Mouse (Mus musculus): ENCODE results near the gene Tfb2m. TPM values are rescaled to one million over a fixed set of nuclear protein-coding genes. Genes with fewer than 3 reads are reported as not detected.
A peak's percentile ranks its signal among the peaks of the same experiment; 100 is the strongest.
"Not testable (repeated sequence)": the region's sequence is repeated elsewhere in the genome, so short reads cannot be mapped to it uniquely, and the experiment has no call there.

The Tfb2m gene
- 13.1 and 18.7 TPM in 2 replicates for total RNA-seq (2012; rRNA removed)

DNA sequence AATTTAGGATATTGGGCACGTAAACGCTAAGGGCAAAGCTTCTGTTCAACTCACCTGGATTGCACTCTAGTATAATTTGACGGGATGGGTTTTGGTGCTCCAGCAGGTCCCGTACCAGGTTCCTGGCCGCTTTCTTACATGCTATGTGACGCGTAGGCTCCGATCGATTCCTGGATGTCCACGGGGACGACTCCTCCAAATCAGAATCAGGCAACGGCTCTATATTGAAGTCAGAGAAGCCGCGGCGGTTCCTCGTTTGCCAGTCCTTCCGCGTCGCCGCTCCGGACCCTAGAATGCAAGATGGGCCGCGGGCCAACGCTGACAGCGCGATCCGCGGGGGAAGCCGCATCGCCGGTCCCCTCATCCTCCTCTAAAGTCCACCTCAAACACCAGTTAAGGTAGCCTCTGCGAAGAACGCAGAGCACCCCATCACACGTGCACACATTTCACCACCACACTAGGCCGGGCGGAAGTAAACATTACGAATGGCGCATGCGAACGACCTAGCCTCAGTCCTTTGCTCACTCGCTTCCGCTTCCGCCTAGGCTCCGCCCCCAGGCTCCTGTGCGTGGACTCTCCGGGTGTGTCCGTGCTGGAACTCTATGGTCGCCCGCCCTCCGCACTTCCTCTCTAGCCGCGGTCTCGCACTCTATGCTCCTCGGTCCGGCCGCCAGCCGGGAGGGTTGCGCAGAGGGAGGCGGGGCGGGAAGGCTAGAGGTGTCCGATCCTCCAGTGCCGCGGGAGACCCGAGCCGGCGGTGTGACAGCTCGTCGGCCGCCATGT, at the start of gene Tfb2m, which contains the start of gene Cnst:
Gene Tfb2m, minus strand, starts transcription at position 500 of the 783 bp plus-strand sequence.
Gene Cnst, plus strand, starts transcription at position 603 of the 783 bp plus-strand sequence.
- H3K9me3 ChIP-seq (ENCODE audit: control insufficient read depth, insufficient read depth, low read depth, low read length); H3K27ac ChIP-seq (ENCODE audit: insufficient read depth, low read depth, low read length, poor library complexity, severe bottlenecking); in situ Hi-C loops (cut with MboI; ENCODE audit: low sequenced_read_pairs in 2 of 2, unreplicated experiment in 2 of 2); H3K36me3 ChIP-seq (ENCODE audit: control insufficient read depth, insufficient read depth, low read length, poor library complexity, severe bottlenecking); H3K4me1 ChIP-seq (ENCODE audit: control insufficient read depth in 2 of 2, insufficient read depth in 2 of 2, low read length in 2 of 2, poor library complexity in 1 of 2): not testable (repeated sequence)
- DNase-seq (ENCODE audit: low read depth, low spot score), result peak; percentile 97
- Histone ChIP-seq H3K9ac (ENCODE audit: insufficient read depth, low read depth, low read length, poor library complexity, severe bottlenecking) (peak within 1 kb of the TSS; percentile 81), H3K4me3 (ENCODE audit: insufficient read depth in 1 of 2, low read depth in 1 of 2, low read length in 2 of 2, poor library complexity in 1 of 2, severe bottlenecking in 1 of 2) (peak within 1 kb of the TSS; percentile 92 to 95)
- TF ChIP-seq HCFC1 (IDR thresholded peaks at IDR 0.05; ENCODE audit: borderline replicate concordance, insufficient read depth, low read length), result peak; percentile 72

DNA sequence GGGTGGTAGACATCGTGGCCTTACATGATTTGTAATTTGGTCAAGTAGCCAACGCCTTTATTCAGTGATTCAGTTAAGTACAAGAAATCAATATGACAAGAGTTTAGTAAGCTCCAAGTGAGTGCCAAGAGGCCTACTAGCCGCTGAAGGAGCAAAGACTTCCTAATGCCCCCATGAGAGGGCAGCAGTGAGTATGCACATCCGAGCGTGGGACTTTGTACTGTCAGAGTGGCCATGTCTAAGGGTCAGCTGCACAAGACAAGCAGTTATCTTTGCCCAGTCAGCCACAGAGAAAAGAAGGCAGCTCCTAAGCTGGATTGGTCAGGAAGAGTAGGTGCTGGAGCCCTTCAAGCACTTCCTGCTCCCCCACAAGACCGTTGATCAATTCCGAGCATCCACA, 46.9 kb upstream of the Tfb2m start:
- no peak for TF ChIP-seq MAFK (IDR thresholded peaks at IDR 0.05; ENCODE audit: insufficient read depth, low read depth, low read length)
- Histone ChIP-seq H3K36me3 (ENCODE audit: control insufficient read depth, insufficient read depth, low read length, poor library complexity, severe bottlenecking) (no peaks in the 10 kb centered on the region), H3K4me3 (ENCODE audit: insufficient read depth in 1 of 2, low read depth in 1 of 2, low read length in 2 of 2, poor library complexity in 1 of 2, severe bottlenecking in 1 of 2) (no peak overlapping the region), H3K9me3 (ENCODE audit: control insufficient read depth, insufficient read depth, low read depth, low read length) (no peaks in the 10 kb centered on the region), H3K9ac (ENCODE audit: insufficient read depth, low read depth, low read length, poor library complexity, severe bottlenecking) (no peak overlapping the region), H3K4me1 (ENCODE audit: control insufficient read depth in 2 of 2, insufficient read depth in 2 of 2, low read length in 2 of 2, poor library complexity in 1 of 2) (no peaks in the 10 kb centered on the region), H3K27ac (ENCODE audit: insufficient read depth, low read depth, low read length, poor library complexity, severe bottlenecking) (no peak overlapping the region)
- no peak for DNase-seq (ENCODE audit: low read depth, low spot score)
- in situ Hi-C loops (cut with MboI; ENCODE audit: low sequenced_read_pairs in 2 of 2, unreplicated experiment in 2 of 2), result no loop called here

DNA sequence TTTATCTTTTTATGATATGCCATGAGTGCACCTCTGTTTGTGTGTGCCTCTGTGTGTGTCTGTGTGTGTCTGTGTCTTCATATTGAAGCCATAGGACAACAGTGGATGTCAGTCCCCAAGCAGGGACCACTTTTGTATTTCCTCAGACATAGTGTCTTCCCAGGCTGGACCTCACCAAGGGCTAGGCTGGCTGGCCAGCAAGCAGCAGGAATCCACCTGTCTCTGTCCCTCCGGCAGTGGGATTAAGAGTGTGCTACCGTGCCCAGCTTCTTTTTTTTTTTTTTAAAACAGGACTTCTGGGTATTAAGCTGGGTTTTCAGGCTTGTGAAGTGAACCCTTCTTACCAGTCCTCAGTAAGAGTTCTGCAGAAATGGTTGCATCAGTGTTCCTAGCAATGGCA, 46.1 kb upstream of the Tfb2m start:
- H3K4me1 ChIP-seq (ENCODE audit: control insufficient read depth in 2 of 2, insufficient read depth in 2 of 2, low read length in 2 of 2, poor library complexity in 1 of 2), result no peaks in the 10 kb centered on the region
- H3K4me3 ChIP-seq (ENCODE audit: insufficient read depth in 1 of 2, low read depth in 1 of 2, low read length in 2 of 2, poor library complexity in 1 of 2, severe bottlenecking in 1 of 2), result no peak overlapping the region
- no peak for DNase-seq (ENCODE audit: low read depth, low spot score)
- in situ Hi-C loops (cut with MboI; ENCODE audit: low sequenced_read_pairs in 2 of 2, unreplicated experiment in 2 of 2), result no loop called here
- H3K9ac ChIP-seq (ENCODE audit: insufficient read depth, low read depth, low read length, poor library complexity, severe bottlenecking), result no peak overlapping the region
- H3K27ac ChIP-seq (ENCODE audit: insufficient read depth, low read depth, low read length, poor library complexity, severe bottlenecking), result no peak overlapping the region
- H3K9me3 ChIP-seq (ENCODE audit: control insufficient read depth, insufficient read depth, low read depth, low read length), result no peaks in the 10 kb centered on the region
- TF ChIP-seq ZC3H11A (IDR thresholded peaks at IDR 0.05; ENCODE audit: borderline replicate concordance, low read depth, low read length) (no peak), HCFC1 (IDR thresholded peaks at IDR 0.05; ENCODE audit: borderline replicate concordance, insufficient read depth, low read length) (no peak), MAFK (IDR thresholded peaks at IDR 0.05; ENCODE audit: insufficient read depth, low read depth, low read length) (no peak)
- H3K36me3 ChIP-seq (ENCODE audit: control insufficient read depth, insufficient read depth, low read length, poor library complexity, severe bottlenecking), result no peaks in the 10 kb centered on the region

DNA sequence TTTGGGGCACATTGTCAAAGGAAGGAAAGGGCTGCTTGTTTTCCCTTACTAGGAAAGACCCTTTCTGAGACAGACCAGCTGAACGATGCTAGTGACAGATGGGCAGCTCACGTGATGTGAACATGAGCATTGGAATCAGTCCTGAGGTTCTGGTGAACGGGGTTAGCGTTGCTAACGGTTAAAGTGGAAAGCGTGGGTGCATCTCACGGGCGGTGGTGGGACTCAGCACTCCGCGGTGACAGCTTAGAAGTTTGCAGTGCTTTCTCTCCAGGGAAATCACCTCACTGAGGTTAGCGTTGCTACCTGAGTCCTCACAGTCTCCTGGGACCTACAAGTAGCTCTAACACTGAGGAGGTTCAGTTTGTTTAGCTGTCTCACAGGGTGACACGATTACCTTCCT, 45.6 kb upstream of the Tfb2m start:
- no peak overlapping the region for H3K9ac ChIP-seq (ENCODE audit: insufficient read depth, low read depth, low read length, poor library complexity, severe bottlenecking)
- H3K9me3 ChIP-seq (ENCODE audit: control insufficient read depth, insufficient read depth, low read depth, low read length), result no peaks in the 10 kb centered on the region
- DNase-seq (ENCODE audit: low read depth, low spot score), result no peak
- TF ChIP-seq ZNF384 (IDR thresholded peaks at IDR 0.05; ENCODE audit: low read depth, low read length), result no peak
- no peak for TF ChIP-seq HCFC1 (IDR thresholded peaks at IDR 0.05; ENCODE audit: borderline replicate concordance, insufficient read depth, low read length)
- no peak for TF ChIP-seq ZC3H11A (IDR thresholded peaks at IDR 0.05; ENCODE audit: borderline replicate concordance, low read depth, low read length)
- TF ChIP-seq CHD2 (IDR thresholded peaks at IDR 0.05; ENCODE audit: low read depth, low read length), result no peak
- no peak for TF ChIP-seq MAFK (IDR thresholded peaks at IDR 0.05; ENCODE audit: insufficient read depth, low read depth, low read length)
- no peak overlapping the region for H3K4me3 ChIP-seq (ENCODE audit: insufficient read depth in 1 of 2, low read depth in 1 of 2, low read length in 2 of 2, poor library complexity in 1 of 2, severe bottlenecking in 1 of 2)
- H3K36me3 ChIP-seq (ENCODE audit: control insufficient read depth, insufficient read depth, low read length, poor library complexity, severe bottlenecking), result no peaks in the 10 kb centered on the region
- no peak overlapping the region for H3K27ac ChIP-seq (ENCODE audit: insufficient read depth, low read depth, low read length, poor library complexity, severe bottlenecking)
- H3K4me1 ChIP-seq (ENCODE audit: control insufficient read depth in 2 of 2, insufficient read depth in 2 of 2, low read length in 2 of 2, poor library complexity in 1 of 2), result no peaks in the 10 kb centered on the region; a peak in 1 of 4 replicates
- in situ Hi-C loops (cut with MboI; ENCODE audit: low sequenced_read_pairs in 2 of 2, unreplicated experiment in 2 of 2), result no loop called here

DNA sequence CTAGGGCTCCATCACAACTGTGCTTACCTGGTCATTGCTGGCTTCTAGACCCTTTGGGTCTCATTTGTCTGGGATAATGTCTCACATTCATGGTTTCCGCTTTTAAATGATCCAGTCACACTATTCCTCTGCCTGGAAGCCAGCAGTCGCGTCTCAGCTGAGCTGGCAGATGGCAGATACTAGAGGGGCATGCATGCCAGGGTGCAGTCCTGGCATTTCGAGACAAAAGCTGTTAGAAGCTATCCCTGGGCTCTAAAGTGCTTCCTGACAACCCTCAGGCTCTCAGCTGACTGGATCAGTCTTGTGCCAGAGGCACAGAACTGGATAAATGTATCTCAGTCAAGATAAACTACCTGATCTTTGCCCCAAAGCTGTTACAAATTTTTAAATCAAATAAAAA, 42.2 kb upstream of the Tfb2m start:
- TF ChIP-seq MAFK (IDR thresholded peaks at IDR 0.05; ENCODE audit: insufficient read depth, low read depth, low read length) (no peak), ZC3H11A (IDR thresholded peaks at IDR 0.05; ENCODE audit: borderline replicate concordance, low read depth, low read length) (no peak), ZNF384 (IDR thresholded peaks at IDR 0.05; ENCODE audit: low read depth, low read length) (no peak), HCFC1 (IDR thresholded peaks at IDR 0.05; ENCODE audit: borderline replicate concordance, insufficient read depth, low read length) (no peak), CHD2 (IDR thresholded peaks at IDR 0.05; ENCODE audit: low read depth, low read length) (no peak)
- in situ Hi-C loops (cut with MboI; ENCODE audit: low sequenced_read_pairs in 2 of 2, unreplicated experiment in 2 of 2), result no loop called here
- H3K36me3 ChIP-seq (ENCODE audit: control insufficient read depth, insufficient read depth, low read length, poor library complexity, severe bottlenecking), result no peaks in the 10 kb centered on the region
- H3K4me3 ChIP-seq (ENCODE audit: insufficient read depth in 1 of 2, low read depth in 1 of 2, low read length in 2 of 2, poor library complexity in 1 of 2, severe bottlenecking in 1 of 2), result no peak overlapping the region
- H3K9ac ChIP-seq (ENCODE audit: insufficient read depth, low read depth, low read length, poor library complexity, severe bottlenecking), result no peak overlapping the region
- H3K4me1 ChIP-seq (ENCODE audit: control insufficient read depth in 2 of 2, insufficient read depth in 2 of 2, low read length in 2 of 2, poor library complexity in 1 of 2), result no peaks in the 10 kb centered on the region; a peak in 1 of 4 replicates
- DNase-seq (ENCODE audit: low read depth, low spot score), result no peak
- H3K27ac ChIP-seq (ENCODE audit: insufficient read depth, low read depth, low read length, poor library complexity, severe bottlenecking), result no peak overlapping the region
- no peaks in the 10 kb centered on the region for H3K9me3 ChIP-seq (ENCODE audit: control insufficient read depth, insufficient read depth, low read depth, low read length)
